In the genomic region with DNA sequence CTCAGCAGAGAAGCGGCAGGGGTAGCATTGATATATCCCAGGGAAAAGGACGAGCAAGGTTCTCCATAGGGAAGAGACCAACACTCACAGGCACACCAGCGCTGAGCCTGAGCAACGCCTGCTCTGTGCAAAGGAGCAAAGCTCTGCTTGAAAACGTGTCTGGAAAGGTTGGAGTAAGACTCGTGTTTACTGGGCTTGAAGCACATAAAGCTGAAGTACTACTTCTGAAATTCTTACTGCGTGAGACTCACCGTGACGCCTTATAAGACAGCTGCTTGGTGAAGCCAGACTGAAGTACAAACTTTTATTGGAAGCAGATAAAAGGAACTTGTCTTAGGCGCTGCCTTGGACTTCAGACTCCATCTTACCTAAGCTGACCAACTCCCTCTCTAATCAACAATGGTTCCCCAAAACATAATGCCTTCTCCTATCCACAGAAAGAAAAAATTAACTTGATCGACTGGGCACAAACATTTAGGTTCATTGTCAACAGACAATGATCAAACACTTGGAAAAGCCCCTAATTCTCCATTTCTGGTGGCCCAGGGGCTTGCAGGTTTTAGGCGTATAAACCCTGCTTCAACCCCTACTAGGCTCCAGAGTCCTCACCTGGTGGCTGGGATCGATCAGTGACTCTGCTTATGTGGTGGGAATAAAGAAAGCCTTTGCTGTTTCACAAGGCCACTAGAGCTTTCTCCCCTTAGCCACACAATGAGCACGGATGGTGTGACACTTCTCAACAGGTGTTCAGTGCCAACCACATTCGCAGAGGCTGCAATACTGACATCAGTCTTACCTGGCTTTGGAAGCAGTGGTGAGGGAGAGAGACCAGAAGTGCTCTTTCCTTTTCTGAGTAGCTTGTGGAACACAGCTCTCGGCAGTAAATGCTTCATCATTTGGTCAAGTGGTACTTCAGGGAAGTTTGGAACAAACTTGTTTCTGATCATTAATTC, we compare ENCODE assay signal across 18 mouse cellular contexts. TPM values are rescaled to one million over a fixed set of nuclear protein-coding genes. Genes with fewer than 3 reads are reported as not detected.
DNase-seq lines count a peak whose midpoint lies in the region; ATAC-seq and TF ChIP-seq lines count a peak whose summit lies in the region.
"Had no signal": no experiment of that assay in that cellular context is flagged by ENCODE, and none has a peak within 500 bp of the region (broad histone marks: within the 10 kb centered on the region; RNA-seq: fewer than 3 reads in every experiment).

No protein-coding gene starts in this region.

- no peak overlapping the region for H3K27ac ChIP-seq in lung, postnatal 0 days (ENCODE audit: low read length)
- peak overlapping the region; percentile 23; the same call in 1 of the 2 replicates for H3K27ac ChIP-seq in intestine, postnatal 0 days (ENCODE audit: low read depth, low read length)
- H3K27ac ChIP-seq: forebrain, embryonic 13.5 days; heart, adult 2 months; heart, embryonic 15.5 days; hindbrain, embryonic 13.5 days had no signal

- no peaks in the 10 kb centered on the region for H3K4me1 ChIP-seq in lung, postnatal 0 days (ENCODE audit: insufficient read depth, low read depth, low read length)
- no peaks in the 10 kb centered on the region; the same call in 1 of the 2 replicates for H3K4me1 ChIP-seq in intestine, postnatal 0 days (replicated peaks; ENCODE audit: control insufficient read depth, insufficient read depth, low read length)

- no peak for TF ChIP-seq POLR2A in myocyte (IDR thresholded peaks at IDR 0.05; ENCODE audit: insufficient read length, low read depth)

- no peaks in the 10 kb centered on the region for H3K27me3 ChIP-seq in lung, postnatal 0 days (replicated peaks; ENCODE audit: insufficient read depth, low read length)
- no peaks in the 10 kb centered on the region for H3K27me3 ChIP-seq in intestine, postnatal 0 days (replicated peaks; ENCODE audit: control insufficient read depth, insufficient read depth, low read length)
- no peaks in the 10 kb centered on the region for H3K27me3 ChIP-seq in myocyte (ENCODE audit: control insufficient read depth, insufficient read depth, insufficient read length)
- H3K27me3 ChIP-seq: forebrain, embryonic 13.5 days; heart, embryonic 15.5 days; hindbrain, embryonic 13.5 days had no signal

- no peaks in the 10 kb centered on the region for H3K9me3 ChIP-seq in lung, postnatal 0 days (ENCODE audit: low read length)
- H3K9me3 ChIP-seq in intestine, postnatal 0 days (ENCODE audit: control insufficient read depth) = no peaks in the 10 kb centered on the region
- H3K9me3 ChIP-seq: forebrain, embryonic 13.5 days; heart, embryonic 15.5 days; hindbrain, embryonic 13.5 days had no signal

- peak; percentile 75 for DNase-seq in lung, postnatal 0 days (ENCODE audit: low spot score)
- no peak for DNase-seq in lung, postnatal 10 days
- DNase-seq in adrenal gland, postnatal 4 days (ENCODE audit: low spot score in 2 of 2) = no peak
- DNase-seq in cerebellum, adult 8-10 months = no peak
- no peak for DNase-seq in ovary, postnatal 14 days (ENCODE audit: low spot score)
- DNase-seq: adrenal gland, adult 2 months; adrenal gland, postnatal 25 days; cerebellum, adult 9-10 months; cerebellum, postnatal 25 days; forebrain, postnatal 0 days; gastrocnemius, postnatal 14 days; heart, adult 2 months had no signal

- H3K4me3 ChIP-seq in lung, postnatal 0 days (ENCODE audit: low read depth, low read length) = no peak overlapping the region
- H3K4me3 ChIP-seq in intestine, postnatal 0 days (ENCODE audit: low read depth, low read length) = no peak overlapping the region
- H3K4me3 ChIP-seq in myocyte = no peak overlapping the region
- H3K4me3 ChIP-seq: forebrain, embryonic 13.5 days; heart, adult 2 months; heart, embryonic 15.5 days; hindbrain, embryonic 13.5 days had no signal

- H3K79me2 ChIP-seq in myocyte (ENCODE audit: control insufficient read depth, insufficient read depth) = peaks cover 77% of the 10 kb centered on the region

- H3K4me2 ChIP-seq in lung, postnatal 0 days (replicated peaks; ENCODE audit: low read depth, low read length) = no peak overlapping the region
- peak overlapping the region; percentile 44 for H3K4me2 ChIP-seq in intestine, postnatal 0 days (replicated peaks; ENCODE audit: low read depth)
- no peak overlapping the region for H3K4me2 ChIP-seq in myocyte (ENCODE audit: low read depth)
- H3K4me2 ChIP-seq: forebrain, embryonic 13.5 days; heart, embryonic 11.5 days; heart, embryonic 15.5 days; hindbrain, embryonic 13.5 days had no signal

- no peaks in the 10 kb centered on the region for H3K36me3 ChIP-seq in lung, postnatal 0 days (ENCODE audit: insufficient read depth, low read length)
- H3K36me3 ChIP-seq in intestine, postnatal 0 days (ENCODE audit: control insufficient read depth, insufficient read depth) = no peaks in the 10 kb centered on the region
- H3K36me3 ChIP-seq in myocyte (ENCODE audit: control insufficient read depth, insufficient read depth) = no peaks in the 10 kb centered on the region
- H3K36me3 ChIP-seq: heart, embryonic 15.5 days; hindbrain, embryonic 13.5 days had no signal

- 54% methylated on average over 16 of the region's 16 CpGs for WGBS in lung, postnatal 0 days
- 49% methylated on average over 16 of the region's 16 CpGs for WGBS in intestine, postnatal 0 days

- H3ac ChIP-seq in myocyte (ENCODE audit: control insufficient read depth, insufficient read length) = no peak overlapping the region

- H3K9ac ChIP-seq in lung, postnatal 0 days (replicated peaks; ENCODE audit: low read depth) = no peak overlapping the region
- no peak overlapping the region for H3K9ac ChIP-seq in intestine, postnatal 0 days (ENCODE audit: low read depth, low read length)
- H3K9ac ChIP-seq: forebrain, embryonic 13.5 days; forebrain, postnatal 0 days; heart, embryonic 15.5 days; hindbrain, embryonic 13.5 days had no signal

- TF ChIP-seq CTCF in lung, postnatal 0 days (IDR thresholded peaks at IDR 0.05) = no peak
- no peak for TF ChIP-seq CTCF in intestine, postnatal 0 days (IDR thresholded peaks at IDR 0.05; ENCODE audit: low read depth)

- no peak for TF ChIP-seq EP300 in lung, postnatal 0 days (IDR thresholded peaks at IDR 0.05)

- ATAC-seq in lung, postnatal 0 days = peak; percentile 90
- ATAC-seq in intestine, postnatal 0 days = peak; percentile 91
- ATAC-seq: forebrain, embryonic 13.5 days; forebrain, postnatal 0 days had no signal

TF ChIP-seq in myocyte, 11 proteins besides CTCF, POLR2A, EP300 and RAD21:
- no peak for TF ChIP-seq CEBPB (IDR thresholded peaks at IDR 0.05; ENCODE audit: insufficient read depth, poor library complexity, severe bottlenecking)
- no peak for TF ChIP-seq MYOG (IDR thresholded peaks at IDR 0.05; ENCODE audit: control insufficient read depth in 1 of 3, insufficient read depth in 1 of 3, insufficient read length in 2 of 3, low read depth in 2 of 3)
- no peak for TF ChIP-seq SRF (IDR thresholded peaks at IDR 0.05; ENCODE audit: control insufficient read depth, insufficient read length, low read depth)
- TF ChIP-seq E2F4 (IDR thresholded peaks at IDR 0.05; ENCODE audit: insufficient read depth) = no peak
- no peak for TF ChIP-seq MAX (IDR thresholded peaks at IDR 0.05; ENCODE audit: low read depth)
- no peak for TF ChIP-seq USF1 (IDR thresholded peaks at IDR 0.05; ENCODE audit: low read depth)
- TF ChIP-seq MYOD1 (IDR thresholded peaks at IDR 0.05; ENCODE audit: control insufficient read depth in 1 of 3, insufficient read length in 2 of 3, low read depth in 2 of 3) = peak in 2 of 3 experiments; percentile 34 to 59
- no peak for TF ChIP-seq REST (IDR thresholded peaks at IDR 0.05; ENCODE audit: insufficient read depth, insufficient read length)

RNA-seq across cellular contexts. Expression of gene Hs2st1, which starts 56.5 kb away (rescaled TPM):
- polyA plus RNA-seq in lung, postnatal 0 days (2015; fragmentation: Nextera tagmentation; extraction: Ambion mirVana) = 25.1 and 29.3 TPM in 2 replicates
- polyA plus RNA-seq in intestine, postnatal 0 days (2015; fragmentation: Nextera tagmentation; extraction: Ambion mirVana) = 6.1 and 6.9 TPM in 2 replicates
- polyA plus RNA-seq in myocyte (2012; fragmentation: generic; extraction: Trizol) = 16.2 TPM
- 10 to 100 TPM; 27.8 to 31.1 TPM for total RNA-seq in adrenal gland, postnatal 4 days (2021)

RNA-seq across cellular contexts. Expression of gene Selenof, which starts 56.7 kb away (rescaled TPM):
- polyA plus RNA-seq in lung, postnatal 0 days (2015; fragmentation: Nextera tagmentation; extraction: Ambion mirVana) = 837 and 926 TPM in 2 replicates
- 504 and 571 TPM in 2 replicates for polyA plus RNA-seq in intestine, postnatal 0 days (2015; fragmentation: Nextera tagmentation; extraction: Ambion mirVana)
- polyA plus RNA-seq in myocyte (2012; fragmentation: generic; extraction: Trizol) = 264 TPM
- total RNA-seq in adrenal gland, postnatal 4 days (2021) = 100 to 1,000 TPM; 288 to 291 TPM
